Mouse (Mus musculus) brain, embryonic 14.5 days (tissue): Measurements from ENCODE around the gene Tacr2.

Experiments used
- CTCF ChIP-seq: fragments of 200-500 bp; IDR thresholded peaks from 2 replicates; pipeline ENCODE4 v1.5.1; 2012; ENCODE audit warnings: inconsistent platforms, mild to moderate bottlenecking, moderate library complexity, borderline replicate concordance; ENCODE audit not compliant: insufficient read depth, insufficient read length; ENCODE audit errors: extremely low read depth
- POLR2A ChIP-seq: fragments of 200-500 bp; IDR thresholded peaks from 2 replicates; pipeline ENCODE4 v1.6.1; 2012; ENCODE audit warnings: mild to moderate bottlenecking, inconsistent platforms, borderline replicate concordance; ENCODE audit not compliant: poor library complexity, insufficient read depth, insufficient read length, severe bottlenecking; ENCODE audit errors: extremely low read depth

GRCm38 (mm10) chr10:62242358-62242757 lies 9.9 kb upstream of the Tacr2 start:
- no peak for TF ChIP-seq CTCF
- no peak for TF ChIP-seq POLR2A
